Comparison of ENCODE assay signal across 9 mouse cellular contexts in genomic region chr14:57386758-57387561, GRCm38 (mm10). TPM values are rescaled to one million over a fixed set of nuclear protein-coding genes. Genes with fewer than 3 reads are reported as not detected.
DNase-seq lines count a peak whose midpoint lies in the region; ATAC-seq and TF ChIP-seq lines count a peak whose summit lies in the region.
"Had no signal": no experiment of that assay in that cellular context is flagged by ENCODE, and none has a peak within 500 bp of the region (broad histone marks: within the 10 kb centered on the region; RNA-seq: fewer than 3 reads in every experiment).

No protein-coding gene starts in this region.

- H3K4me2 ChIP-seq in intestine, embryonic 15.5 days (replicated peaks), result no peak overlapping the region
- peak overlapping the region; percentile 27 for H3K4me2 ChIP-seq in liver, postnatal 0 days (ENCODE audit: low read depth, low read length)

- no peak for TF ChIP-seq CTCF in liver, postnatal 0 days (IDR thresholded peaks at IDR 0.05; ENCODE audit: low read depth)

- no peak overlapping the region for H3K4me3 ChIP-seq in heart, embryonic 10.5 days
- H3K4me3 ChIP-seq in intestine, embryonic 15.5 days (replicated peaks), result no peak overlapping the region
- H3K4me3 ChIP-seq in liver, postnatal 0 days (ENCODE audit: low read depth, low read length), result no peak overlapping the region
- H3K4me3 ChIP-seq in midbrain, embryonic 10.5 days, result no peak overlapping the region

- ATAC-seq in intestine, embryonic 15.5 days, result peak; percentile 76
- ATAC-seq in liver, postnatal 0 days, result peak; percentile 66

- no peaks in the 10 kb centered on the region for H3K9me3 ChIP-seq in heart, embryonic 10.5 days
- H3K9me3 ChIP-seq in intestine, embryonic 15.5 days, result no peaks in the 10 kb centered on the region
- no peaks in the 10 kb centered on the region for H3K9me3 ChIP-seq in liver, postnatal 0 days (ENCODE audit: low read length)
- H3K9me3 ChIP-seq in midbrain, embryonic 10.5 days (replicated peaks), result no peaks in the 10 kb centered on the region

- DNase-seq in heart, adult 11 months, result peak; percentile 96
- DNase-seq in heart, embryonic 10.5 days (ENCODE audit: low spot score), result no peak
- DNase-seq in brain, adult 2 months (ENCODE audit: low read depth, low spot score), result peak; percentile 31
- peak; percentile 21 for DNase-seq in liver, postnatal 0 days
- no peak for DNase-seq in T-cell, adult 2 months (ENCODE audit: low spot score)
- no peak for DNase-seq in left cerebral cortex, adult 18-20 months (ENCODE audit: low spot score in 2 of 2)
- no peak for DNase-seq in midbrain, embryonic 10.5 days (ENCODE audit: low spot score)

- peaks cover 3% of the 10 kb centered on the region; the same call in 1 of the 2 replicates for H3K4me1 ChIP-seq in heart, embryonic 10.5 days
- no peaks in the 10 kb centered on the region for H3K4me1 ChIP-seq in intestine, embryonic 15.5 days (replicated peaks)
- peaks cover 8% of the 10 kb centered on the region for H3K4me1 ChIP-seq in liver, postnatal 0 days (ENCODE audit: insufficient read depth)
- peaks cover 5% of the 10 kb centered on the region; the same call in 1 of the 2 replicates for H3K4me1 ChIP-seq in midbrain, embryonic 10.5 days

- H3K36me3 ChIP-seq in heart, embryonic 10.5 days, result no peaks in the 10 kb centered on the region
- no peaks in the 10 kb centered on the region for H3K36me3 ChIP-seq in intestine, embryonic 15.5 days
- H3K36me3 ChIP-seq in liver, postnatal 0 days (replicated peaks; ENCODE audit: insufficient read depth, low read length), result no peaks in the 10 kb centered on the region
- no peaks in the 10 kb centered on the region for H3K36me3 ChIP-seq in midbrain, embryonic 10.5 days

- H3K27ac ChIP-seq in heart, embryonic 10.5 days, result no peak overlapping the region
- H3K27ac ChIP-seq in intestine, embryonic 15.5 days, result peak overlapping the region; percentile 69
- H3K27ac ChIP-seq in liver, postnatal 0 days (ENCODE audit: low read depth), result peak overlapping the region; percentile 44; the same call in 1 of the 2 replicates
- H3K27ac ChIP-seq in midbrain, embryonic 10.5 days (replicated peaks), result no peak overlapping the region

- 49% methylated on average over 14 of the region's 14 CpGs for WGBS in heart, embryonic 10.5 days
- 56% methylated on average over 14 of the region's 14 CpGs for WGBS in intestine, embryonic 15.5 days
- WGBS in liver, postnatal 0 days (ENCODE audit: insufficient replicate concordance), result 41% methylated on average over 14 of the region's 14 CpGs
- 75% methylated on average over 14 of the region's 14 CpGs for WGBS in midbrain, embryonic 10.5 days

- TF ChIP-seq EP300 in liver, postnatal 0 days (IDR thresholded peaks at IDR 0.05; ENCODE audit: low read depth), result no peak

- no peaks in the 10 kb centered on the region for H3K27me3 ChIP-seq in heart, embryonic 10.5 days (ENCODE audit: insufficient read depth, poor library complexity, severe bottlenecking)
- H3K27me3 ChIP-seq in intestine, embryonic 15.5 days (replicated peaks), result no peaks in the 10 kb centered on the region
- no peaks in the 10 kb centered on the region for H3K27me3 ChIP-seq in liver, postnatal 0 days (ENCODE audit: insufficient read depth, low read length)
- H3K27me3 ChIP-seq in midbrain, embryonic 10.5 days (ENCODE audit: low read depth, poor library complexity, severe bottlenecking), result no peaks in the 10 kb centered on the region
- H3K27me3 ChIP-seq: CH12.LX had no signal

- no peak overlapping the region for H3K9ac ChIP-seq in intestine, embryonic 15.5 days
- no peak overlapping the region for H3K9ac ChIP-seq in liver, postnatal 0 days (replicated peaks)

RNA-seq across cellular contexts. Expression of gene Cryl1, which starts 11.4 kb away (rescaled TPM):
- polyA plus RNA-seq in heart, embryonic 10.5 days (2016; fragmentation: Nextera tagmentation; extraction: Ambion mirVana), result 8.9 and 9.7 TPM in 2 replicates
- 91.6 and 103 TPM in 2 replicates for polyA plus RNA-seq in intestine, embryonic 15.5 days (2015; fragmentation: Nextera tagmentation; extraction: Ambion mirVana)
- polyA plus RNA-seq in liver, postnatal 0 days (2015; fragmentation: Nextera tagmentation; extraction: Ambion mirVana), result 6.7 and 7.3 TPM in 2 replicates
- 10 to 100 TPM; 16.3 to 18.4 TPM for total RNA-seq in left cerebral cortex, adult 18-20 months (2021)
- 5.4 and 6.8 TPM in 2 replicates for polyA plus RNA-seq in midbrain, embryonic 10.5 days (2016; fragmentation: Nextera tagmentation; extraction: Ambion mirVana)

RNA-seq across cellular contexts. Expression of gene Ift88, which starts 36.9 kb away (rescaled TPM):
- polyA plus RNA-seq in heart, embryonic 10.5 days (2016; fragmentation: Nextera tagmentation; extraction: Ambion mirVana), result 5.0 and 6.3 TPM in 2 replicates
- 9.4 and 11.9 TPM in 2 replicates for polyA plus RNA-seq in intestine, embryonic 15.5 days (2015; fragmentation: Nextera tagmentation; extraction: Ambion mirVana)
- polyA plus RNA-seq in liver, postnatal 0 days (2015; fragmentation: Nextera tagmentation; extraction: Ambion mirVana), result 1.2 and 2.4 TPM in 2 replicates
- total RNA-seq in left cerebral cortex, adult 18-20 months (2021), result 10 to 100 TPM; 17.1 to 19.7 TPM
- 12.1 and 14.4 TPM in 2 replicates for polyA plus RNA-seq in midbrain, embryonic 10.5 days (2016; fragmentation: Nextera tagmentation; extraction: Ambion mirVana)

Comparison
In these comparisons a context has a peak if more than half of its experiments do, and no peak if none do; other contexts are left out.
1. DNase-seq: peak in heart, adult 11 months (single experiment), brain, adult 2 months (single experiment) and liver, postnatal 0 days (single experiment); none in heart, embryonic 10.5 days (single experiment), T-cell, adult 2 months (single experiment), left cerebral cortex, adult 18-20 months (0 of 2) and midbrain, embryonic 10.5 days (single experiment).
2. H3K27ac ChIP-seq: peak in intestine, embryonic 15.5 days (single experiment) and liver, postnatal 0 days (single experiment); none in heart, embryonic 10.5 days (single experiment) and midbrain, embryonic 10.5 days (single experiment).